Mouse (Mus musculus): Measurements from ENCODE around the gene Srrm1. TPM values are rescaled to one million over a fixed set of nuclear protein-coding genes. Genes with fewer than 3 reads are reported as not detected.

The Srrm1 gene
- total and polyA plus RNA-seq, 3 experiments = 25.0 to 58.2 (median 53.8) TPM

GRCm38 (mm10) chr4:135326469-135326868 is 26.7 kb downstream of the Srrm1 start:
- no peak for DNase-seq
- Histone ChIP-seq H3K9ac (ENCODE audit: low read depth, low read length) (no peak overlapping the region), H3K4me1 (ENCODE audit: control insufficient read depth, insufficient read depth, low read length) (no peaks in the 10 kb centered on the region), H3K27me3 (ENCODE audit: control insufficient read depth, insufficient read depth, low read length) (no peaks in the 10 kb centered on the region), H3K36me3 (ENCODE audit: control insufficient read depth, insufficient read depth, low read length) (peaks cover 2% of the 10 kb centered on the region), H3K79me2 (replicated peaks; ENCODE audit: control insufficient read depth, insufficient read depth, low read length) (no peaks in the 10 kb centered on the region; the same call in 1 of the 2 replicates), H3K4me3 (no peak overlapping the region), H3K27ac (no peak overlapping the region)
- 92% methylated on average over 3 of the region's 3 CpGs for WGBS
- intact Hi-C loops (cut with DNase I) = no loop called here
- TF ChIP-seq CTCF (IDR thresholded peaks at IDR 0.05) (no peak), POLR2A (IDR thresholded peaks at IDR 0.05; ENCODE audit: insufficient read depth, low read depth, low read length) (no peak), EP300 (IDR thresholded peaks at IDR 0.05; ENCODE audit: insufficient read depth, low read depth, low read length) (no peak)

DNA sequence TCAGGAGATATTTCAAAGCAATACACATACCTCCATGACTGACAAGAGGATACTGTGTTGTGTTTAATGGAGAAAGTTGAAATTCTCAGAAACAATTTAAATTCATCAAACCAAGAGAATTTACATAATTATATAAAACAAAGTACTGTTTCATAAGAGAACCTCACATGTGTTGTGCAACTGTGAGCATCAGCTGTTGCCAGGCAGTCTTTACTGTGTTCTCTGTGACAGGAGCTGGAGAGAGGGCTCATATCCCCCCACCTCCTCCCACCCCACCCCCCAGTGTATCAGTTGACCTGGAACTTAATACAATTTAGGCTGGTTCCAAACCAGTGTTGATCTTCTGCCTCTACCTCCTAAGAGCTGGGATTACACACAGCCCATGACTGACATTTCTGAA is 27.1 kb downstream of the Srrm1 start:
- Histone ChIP-seq H3K79me2 (replicated peaks; ENCODE audit: control insufficient read depth, insufficient read depth, low read length) (no peaks in the 10 kb centered on the region), H3K27ac (no peak overlapping the region), H3K4me1 (ENCODE audit: control insufficient read depth, insufficient read depth, low read length) (no peaks in the 10 kb centered on the region), H3K9ac (ENCODE audit: low read depth, low read length) (no peak overlapping the region), H3K27me3 (ENCODE audit: control insufficient read depth, insufficient read depth, low read length) (no peaks in the 10 kb centered on the region), H3K4me3 (no peak overlapping the region), H3K36me3 (ENCODE audit: control insufficient read depth, insufficient read depth, low read length) (peaks cover 2% of the 10 kb centered on the region)
- intact Hi-C loops (cut with DNase I) = no loop called here
- no peak for TF ChIP-seq POLR2A (IDR thresholded peaks at IDR 0.05; ENCODE audit: insufficient read depth, low read depth, low read length)
- no peak for TF ChIP-seq EP300 (IDR thresholded peaks at IDR 0.05; ENCODE audit: insufficient read depth, low read depth, low read length)
- TF ChIP-seq CTCF (IDR thresholded peaks at IDR 0.05) = no peak
- DNase-seq = no peak

DNA sequence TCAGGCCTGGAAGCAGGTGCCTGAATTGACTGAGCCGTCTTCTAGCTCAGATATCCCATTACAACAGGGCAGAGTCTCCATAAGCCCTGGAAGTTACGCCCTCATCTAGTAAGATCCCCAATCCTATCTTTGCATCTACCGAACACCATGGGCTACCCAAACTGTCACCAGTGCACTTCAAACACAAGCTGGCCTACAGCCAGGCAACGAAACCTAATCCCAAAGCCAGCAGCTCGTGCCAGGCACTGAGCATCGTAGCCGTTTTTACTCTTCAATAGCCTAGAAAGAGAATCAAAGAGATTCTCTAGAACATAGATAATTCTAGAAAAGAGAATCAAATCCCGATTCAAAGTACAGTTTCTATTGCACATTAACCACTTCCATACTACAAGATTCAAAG is 30.1 kb downstream of the Srrm1 start:
- intact Hi-C loops (cut with DNase I) = loop anchor here (5.0 kb wide), 1 partner anchor 256 kb away; no protein-coding TSS in a partner anchor
- Histone ChIP-seq H3K27ac (no peak overlapping the region), H3K4me3 (no peak overlapping the region), H3K9ac (ENCODE audit: low read depth, low read length) (no peak overlapping the region), H3K4me1 (ENCODE audit: control insufficient read depth, insufficient read depth, low read length) (no peaks in the 10 kb centered on the region), H3K27me3 (ENCODE audit: control insufficient read depth, insufficient read depth, low read length) (no peaks in the 10 kb centered on the region), H3K36me3 (ENCODE audit: control insufficient read depth, insufficient read depth, low read length) (no peaks in the 10 kb centered on the region), H3K79me2 (replicated peaks; ENCODE audit: control insufficient read depth, insufficient read depth, low read length) (no peaks in the 10 kb centered on the region)
- TF ChIP-seq EP300 (IDR thresholded peaks at IDR 0.05; ENCODE audit: insufficient read depth, low read depth, low read length) = no peak
- TF ChIP-seq CTCF (IDR thresholded peaks at IDR 0.05) = no peak
- no peak for TF ChIP-seq POLR2A (IDR thresholded peaks at IDR 0.05; ENCODE audit: insufficient read depth, low read depth, low read length)
- no peak for DNase-seq
- 70% methylated on average over 8 of the region's 8 CpGs for WGBS

DNA sequence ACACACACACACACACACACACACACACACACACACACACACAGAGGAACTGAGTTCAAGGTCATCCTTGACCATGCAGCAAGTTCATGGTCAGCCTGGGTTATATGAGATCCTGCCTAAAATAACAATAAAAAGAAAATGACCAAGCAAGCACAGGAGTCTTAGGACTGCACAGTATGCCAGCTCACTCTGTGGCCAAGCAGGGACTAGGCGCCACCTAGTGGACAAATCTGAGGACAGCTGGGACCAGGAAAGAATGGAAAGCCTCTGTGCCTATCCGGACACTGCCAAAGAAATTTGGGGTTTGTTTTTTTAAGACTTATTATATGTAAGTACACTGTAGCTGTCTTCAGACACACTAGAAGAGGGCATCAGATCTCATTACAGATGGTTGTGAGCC is 35.2 kb downstream of the Srrm1 start:
- no peak overlapping the region for H3K9ac ChIP-seq (ENCODE audit: low read depth, low read length)
- DNase-seq = peak; percentile 77 to 78
- peaks cover 13% of the 10 kb centered on the region for H3K4me1 ChIP-seq (ENCODE audit: control insufficient read depth, insufficient read depth, low read length)
- H3K79me2 ChIP-seq (replicated peaks; ENCODE audit: control insufficient read depth, insufficient read depth, low read length) = no peaks in the 10 kb centered on the region
- H3K36me3 ChIP-seq (ENCODE audit: control insufficient read depth, insufficient read depth, low read length) = no peaks in the 10 kb centered on the region
- intact Hi-C loops (cut with DNase I) = loop anchor here (1.0 to 5.0 kb wide), 3 partner anchors 47 to 371 kb away; no protein-coding TSS in a partner anchor
- WGBS = 2% methylated on average over 2 of the region's 2 CpGs
- H3K4me3 ChIP-seq = no peak overlapping the region
- no peak overlapping the region for H3K27ac ChIP-seq
- no peaks in the 10 kb centered on the region for H3K27me3 ChIP-seq (ENCODE audit: control insufficient read depth, insufficient read depth, low read length)
- no peak for TF ChIP-seq POLR2A (IDR thresholded peaks at IDR 0.05; ENCODE audit: insufficient read depth, low read depth, low read length)
- TF ChIP-seq EP300 (IDR thresholded peaks at IDR 0.05; ENCODE audit: insufficient read depth, low read depth, low read length) = peak; percentile 98
- TF ChIP-seq CTCF (IDR thresholded peaks at IDR 0.05) = peak; percentile 93

DNA sequence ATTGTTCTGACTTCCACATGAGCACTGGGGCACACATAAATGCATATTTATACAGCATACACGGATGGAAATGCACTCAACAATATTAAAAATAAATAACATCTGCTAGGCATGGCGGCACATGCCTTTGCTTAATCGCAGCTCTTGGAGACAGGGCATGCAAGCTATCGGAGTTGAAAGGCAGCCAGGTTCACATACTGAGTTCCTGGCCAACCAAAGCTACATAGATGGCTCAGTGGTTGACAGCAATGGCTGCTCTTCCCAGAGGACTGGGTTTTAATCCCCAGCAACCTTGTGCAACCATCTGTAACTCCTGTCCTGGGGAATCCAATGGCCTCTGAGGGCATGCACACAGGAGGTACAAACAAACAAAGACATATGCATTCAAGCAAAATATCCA is 35.6 kb downstream of the Srrm1 start:
- Histone ChIP-seq H3K27me3 (ENCODE audit: control insufficient read depth, insufficient read depth, low read length) (no peaks in the 10 kb centered on the region), H3K79me2 (replicated peaks; ENCODE audit: control insufficient read depth, insufficient read depth, low read length) (no peaks in the 10 kb centered on the region), H3K4me1 (ENCODE audit: control insufficient read depth, insufficient read depth, low read length) (peaks cover 15% of the 10 kb centered on the region), H3K4me3 (no peak overlapping the region), H3K9ac (ENCODE audit: low read depth, low read length) (no peak overlapping the region), H3K36me3 (ENCODE audit: control insufficient read depth, insufficient read depth, low read length) (no peaks in the 10 kb centered on the region), H3K27ac (peak overlapping the region; percentile 30)
- peak in 1 of 2 experiments; percentile 40 for DNase-seq
- TF ChIP-seq EP300 (IDR thresholded peaks at IDR 0.05; ENCODE audit: insufficient read depth, low read depth, low read length) = peak; percentile 33; the same call in 1 of the 2 replicates
- TF ChIP-seq POLR2A (IDR thresholded peaks at IDR 0.05; ENCODE audit: insufficient read depth, low read depth, low read length) = no peak
- TF ChIP-seq CTCF (IDR thresholded peaks at IDR 0.05) = no peak
- 49% methylated on average over 4 of the region's 4 CpGs for WGBS
- intact Hi-C loops (cut with DNase I) = loop anchor here (5.0 kb wide), 1 partner anchor 370 kb away; no protein-coding TSS in a partner anchor

GRCm38 (mm10) chr4:135315287-135315686 is 37.8 kb downstream of the Srrm1 start:
- H3K4me1 ChIP-seq (ENCODE audit: control insufficient read depth, insufficient read depth, low read length) = peaks cover 21% of the 10 kb centered on the region
- WGBS = 92% methylated on average over 9 of the region's 9 CpGs
- no peaks in the 10 kb centered on the region for H3K79me2 ChIP-seq (replicated peaks; ENCODE audit: control insufficient read depth, insufficient read depth, low read length)
- peak overlapping the region; percentile 88; the same call in 1 of the 2 replicates for H3K27ac ChIP-seq
- no peak overlapping the region for H3K9ac ChIP-seq (ENCODE audit: low read depth, low read length)
- no peaks in the 10 kb centered on the region for H3K27me3 ChIP-seq (ENCODE audit: control insufficient read depth, insufficient read depth, low read length)
- no peaks in the 10 kb centered on the region for H3K36me3 ChIP-seq (ENCODE audit: control insufficient read depth, insufficient read depth, low read length)
- TF ChIP-seq EP300 (IDR thresholded peaks at IDR 0.05; ENCODE audit: insufficient read depth, low read depth, low read length) (no peak), POLR2A (IDR thresholded peaks at IDR 0.05; ENCODE audit: insufficient read depth, low read depth, low read length) (no peak), CTCF (IDR thresholded peaks at IDR 0.05) (no peak)
- no peak overlapping the region for H3K4me3 ChIP-seq
- intact Hi-C loops (cut with DNase I) = loop anchor here (5.0 kb wide), 1 partner anchor 368 kb away; no protein-coding TSS in a partner anchor
- DNase-seq = no peak
